Mouse (Mus musculus) lung, adult 2 months (tissue): ENCODE data around the gene Nmbr. TPM values are rescaled to one million over a fixed set of nuclear protein-coding genes. Genes with fewer than 3 reads are reported as not detected.

Experiments used
- DNase-seq: peaks from one replicate; pipeline ENCODE4 v3.0.0; 2022
- H3K4me1 ChIP-seq: fragments of 200-500 bp; 2 replicates; pipeline ENCODE4 v1.6.1; 2011; ENCODE audit warnings: low read length; ENCODE audit not compliant: control insufficient read depth, insufficient read depth
- H3K4me3 ChIP-seq: fragments of 200-500 bp; replicated peaks from 2 replicates; pipeline ENCODE3; 2011; ENCODE audit warnings: low read depth, mild to moderate bottlenecking, control low read depth, low read length; ENCODE audit errors: extremely low read depth
- CTCF ChIP-seq: fragments of 200-500 bp; IDR thresholded peaks from 2 replicates; pipeline ENCODE4 v1.5.1; 2011; ENCODE audit warnings: mild to moderate bottlenecking, low read length, control low read depth; ENCODE audit not compliant: insufficient read depth
- POLR2A ChIP-seq: fragments of 200-500 bp; IDR thresholded peaks from 2 replicates; pipeline ENCODE4 v1.6.1; 2011; ENCODE audit warnings: low read depth, mild to moderate bottlenecking, control low read depth, low read length, borderline replicate concordance; ENCODE audit errors: extremely low read depth
- WGBS: fragments of 180-500 bp; shearing (Covaris S2); methylation state at CpG from one replicate; pipeline ENCODE4 v1.1.7; 2018; 5-methylcytosine and 5-hydroxymethylcytosine counted together
- polyA plus RNA-seq: library from polyadenylated mRNA; depleted of rRNA; stranded (reverse); fragments of >200 nt; gene quantifications from 2 replicates; pipeline ENCODE4 v1.2.3, GENCODE M21; 2012; rRNA removed

The Nmbr gene
- polyA plus RNA-seq, result 0.27 TPM in 1 of 2 replicates, not detected in the other

DNA sequence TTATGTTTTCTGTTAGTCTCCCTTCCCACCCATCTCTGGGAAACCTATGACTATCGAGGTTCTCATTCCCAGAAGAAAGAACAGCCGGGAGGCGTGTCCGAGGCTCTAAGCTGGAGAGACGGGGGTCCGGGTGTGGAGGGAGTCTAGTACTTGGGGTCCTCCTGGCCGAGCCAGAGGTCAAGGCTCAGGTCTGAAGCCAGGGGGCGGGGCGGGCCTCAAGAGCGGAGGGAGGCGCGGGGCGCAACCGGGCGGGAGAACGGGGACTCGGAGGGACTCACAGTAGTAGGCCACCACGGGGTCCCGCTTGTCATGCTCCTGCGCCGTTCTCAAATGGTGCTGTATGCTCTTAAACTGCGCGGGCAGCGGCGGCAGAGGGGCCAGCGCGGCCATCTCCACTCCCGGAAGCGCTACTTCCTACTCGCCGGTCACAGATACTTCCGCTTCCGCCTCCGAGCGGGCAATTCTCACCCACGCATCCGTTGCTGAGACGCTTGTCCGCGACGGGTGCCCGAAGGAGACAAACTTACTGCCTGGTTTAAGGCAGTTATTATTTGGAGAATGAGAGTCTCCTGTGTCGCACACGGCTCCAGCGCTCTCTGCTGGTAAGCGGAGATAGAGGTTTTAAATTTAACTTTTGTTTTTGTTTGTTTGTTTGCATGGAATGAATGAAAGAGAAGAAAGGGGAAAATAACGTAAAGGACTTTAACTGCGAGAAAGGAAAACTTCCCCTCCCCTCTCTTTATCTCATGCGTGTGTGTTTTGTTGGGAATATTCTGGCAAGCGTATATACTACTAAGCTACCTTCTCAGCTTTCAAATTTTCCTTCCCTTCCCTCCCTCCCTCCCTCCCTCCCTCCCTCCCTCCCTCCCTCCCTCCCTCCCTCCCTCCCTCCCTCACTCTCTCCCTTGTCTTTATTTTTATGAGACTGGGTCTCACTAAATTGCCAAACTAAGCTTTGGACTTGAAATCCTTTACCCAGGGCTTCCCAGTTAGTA, at the start of gene Nmbr, which contains the start of gene Vta1:
Gene Nmbr (plus strand): TSS at position 520 of the 995 bp plus-strand sequence.
Gene Vta1 (minus strand): TSS at position 489 of the 995 bp plus-strand sequence.
- peak; percentile 95 for DNase-seq
- TF ChIP-seq POLR2A (peak; percentile 65; the same call in 1 of the 2 replicates), CTCF (peak; percentile 93)
- Histone ChIP-seq H3K4me1 (peaks cover 2% of the 10 kb centered on the region; the same call in 1 of the 2 replicates), H3K4me3 (peak within 1 kb of the TSS; percentile 88)
- WGBS, result under 1% methylated on average over 50 of the region's 50 CpGs

DNA sequence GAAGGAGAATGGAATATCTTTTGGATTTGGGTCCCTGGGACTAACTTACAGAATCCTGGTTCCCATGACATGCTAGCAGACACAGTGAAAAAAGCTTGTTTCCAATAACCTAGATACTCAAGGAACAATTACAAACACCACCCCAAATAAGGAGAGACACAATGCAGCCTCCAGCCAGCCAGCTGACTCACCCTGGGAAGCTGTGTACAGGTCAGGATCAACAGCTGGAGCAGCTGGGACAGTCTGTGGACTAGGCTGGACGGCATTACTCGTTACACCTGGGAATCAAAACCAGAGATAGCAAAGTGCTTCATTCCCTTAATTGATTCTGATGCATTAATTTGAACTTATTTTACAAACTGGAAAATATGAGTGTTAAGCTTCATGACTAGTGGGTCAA, 44.5 kb upstream of the Nmbr start:
- 76% methylated on average over 2 of the region's 2 CpGs for WGBS

DNA sequence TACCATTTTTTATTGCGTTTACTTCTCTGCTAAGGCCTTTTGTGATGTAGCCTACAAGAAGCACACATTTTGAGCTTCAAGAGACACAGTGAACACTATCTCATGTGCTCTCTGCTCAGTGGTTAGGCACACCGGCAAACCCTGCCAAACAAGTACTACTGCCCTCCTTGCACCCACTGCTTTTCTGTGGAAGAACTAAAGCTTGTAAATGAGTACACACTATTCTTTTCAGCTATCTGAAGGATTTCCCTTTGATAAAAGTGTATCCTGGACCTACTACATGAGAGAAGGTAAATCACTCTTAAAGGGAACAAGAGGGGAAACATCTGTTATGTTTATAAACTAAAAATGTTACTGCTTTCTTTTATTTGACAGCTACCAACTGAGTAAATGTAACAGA, 39.2 kb upstream of the Nmbr start:
- TF ChIP-seq CTCF (no peak), POLR2A (no peak)
- no peak for DNase-seq
- Histone ChIP-seq H3K4me1 (no peaks in the 10 kb centered on the region), H3K4me3 (no peak overlapping the region)
- WGBS, result 77% methylated on average over 2 of the region's 2 CpGs

More for the DNA sequence above, 44.5 kb upstream of the Nmbr start:
- no peaks in the 10 kb centered on the region for H3K4me1 ChIP-seq
- no peak for DNase-seq
- no peak for TF ChIP-seq CTCF
- no peak for TF ChIP-seq POLR2A
- H3K4me3 ChIP-seq, result no peak overlapping the region

DNA sequence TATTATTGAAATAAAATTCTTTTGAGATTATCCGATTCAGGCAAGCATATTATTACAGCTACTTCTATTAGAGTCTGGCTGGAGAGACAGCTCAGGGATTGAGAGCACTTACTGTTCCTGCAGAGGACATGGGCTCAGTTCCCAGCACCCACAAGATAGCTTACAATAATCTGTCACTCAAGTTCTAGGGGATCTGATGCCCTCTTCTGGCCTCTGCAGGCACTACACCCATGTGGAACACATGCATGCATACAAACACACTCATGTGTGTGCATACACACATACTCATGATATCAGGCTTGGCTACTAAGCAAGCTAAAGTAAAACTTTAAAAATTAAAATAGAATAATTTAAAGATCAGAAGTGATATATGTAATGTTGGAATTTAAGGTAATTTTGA, 19.7 kb upstream of the Nmbr start:
- DNase-seq, result no peak
- 94% methylated on average over 1 of the region's 1 CpGs for WGBS
- no peak for TF ChIP-seq POLR2A
- Histone ChIP-seq H3K4me3 (no peak overlapping the region), H3K4me1 (peaks cover 2% of the 10 kb centered on the region; the same call in 1 of the 2 replicates)

DNA sequence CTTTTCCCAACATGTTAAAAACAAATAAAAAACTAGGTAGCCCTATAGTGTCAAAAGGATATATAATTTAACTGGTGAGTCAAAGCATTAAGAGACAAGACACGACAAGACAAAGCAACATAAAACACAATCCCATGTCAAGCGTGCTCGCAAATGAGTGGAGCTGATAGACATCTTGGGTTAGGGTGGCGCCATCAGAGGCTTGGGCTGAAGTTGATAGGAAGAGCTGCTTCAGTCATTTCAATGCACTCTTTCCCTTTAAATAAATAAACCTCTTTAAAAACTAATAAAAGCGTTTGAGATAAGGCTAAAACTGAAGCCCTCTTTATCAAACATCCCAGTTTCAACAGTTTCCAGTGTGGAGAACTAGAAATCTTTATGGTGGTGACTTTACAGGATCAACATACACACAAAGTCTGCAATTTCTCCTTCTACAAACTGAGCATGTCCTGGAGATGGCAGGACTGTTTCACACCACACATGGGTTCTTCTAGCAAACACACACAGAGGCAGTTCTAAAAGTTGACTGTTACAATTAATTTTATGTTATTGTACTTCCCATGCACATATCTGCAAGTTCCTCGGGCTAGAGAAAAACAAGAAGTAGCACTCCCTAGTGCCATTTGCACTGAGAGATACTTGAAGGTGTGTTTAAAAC, 16.5 kb upstream of the Nmbr start:
- no peak for TF ChIP-seq CTCF
- TF ChIP-seq POLR2A, result no peak
- Histone ChIP-seq H3K4me1 (peaks cover 4% of the 10 kb centered on the region), H3K4me3 (no peak overlapping the region)
- 68% methylated on average over 6 of the region's 6 CpGs for WGBS
- DNase-seq, result no peak

DNA sequence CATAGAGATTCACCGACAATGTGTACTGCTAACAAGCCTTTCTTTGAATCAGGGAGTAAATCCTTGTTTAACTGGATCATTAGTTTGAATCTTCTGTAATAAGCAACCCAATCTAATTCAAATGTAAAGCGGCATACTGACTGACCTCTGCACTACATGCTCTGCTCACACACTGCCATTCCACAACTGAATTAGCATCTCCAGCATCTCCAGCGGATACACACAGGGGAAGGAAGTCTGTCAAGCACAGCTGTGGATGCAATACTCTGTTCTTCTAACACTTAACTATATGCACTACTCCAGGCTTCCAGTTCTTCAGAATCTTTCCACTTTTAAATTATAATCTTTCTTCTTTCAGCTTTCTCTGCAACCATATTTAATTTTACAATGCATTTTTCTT, 15.0 kb upstream of the Nmbr start:
- DNase-seq, result no peak
- TF ChIP-seq POLR2A (no peak), CTCF (no peak)
- Histone ChIP-seq H3K4me3 (no peak overlapping the region), H3K4me1 (peaks cover 4% of the 10 kb centered on the region)
- WGBS, result 80% methylated on average over 3 of the region's 3 CpGs

DNA sequence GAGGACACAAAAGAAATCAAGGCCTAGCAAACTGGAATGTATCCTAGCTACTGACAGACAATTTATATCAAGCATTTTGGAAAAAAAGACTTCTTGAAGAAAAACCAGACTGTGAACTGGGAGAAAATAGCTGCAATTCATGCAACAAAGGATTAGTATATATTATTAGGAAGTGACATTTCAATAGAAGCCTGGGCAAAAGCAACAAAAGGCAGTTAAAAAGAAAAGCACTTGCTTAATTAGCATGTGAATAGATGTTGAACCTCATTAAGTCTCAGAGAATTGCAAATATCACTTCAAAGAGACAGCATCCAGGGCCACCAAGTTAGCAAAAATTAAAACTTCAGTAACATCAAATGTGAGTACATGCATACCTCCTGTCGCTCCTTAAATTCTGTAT, 2.2 kb upstream of the Nmbr start:
- TF ChIP-seq CTCF (no peak), POLR2A (no peak)
- Histone ChIP-seq H3K4me1 (peaks cover 2% of the 10 kb centered on the region; the same call in 1 of the 2 replicates), H3K4me3 (no peak overlapping the region)
- DNase-seq, result no peak
- WGBS, result 87% methylated on average over 1 of the region's 1 CpGs

DNA sequence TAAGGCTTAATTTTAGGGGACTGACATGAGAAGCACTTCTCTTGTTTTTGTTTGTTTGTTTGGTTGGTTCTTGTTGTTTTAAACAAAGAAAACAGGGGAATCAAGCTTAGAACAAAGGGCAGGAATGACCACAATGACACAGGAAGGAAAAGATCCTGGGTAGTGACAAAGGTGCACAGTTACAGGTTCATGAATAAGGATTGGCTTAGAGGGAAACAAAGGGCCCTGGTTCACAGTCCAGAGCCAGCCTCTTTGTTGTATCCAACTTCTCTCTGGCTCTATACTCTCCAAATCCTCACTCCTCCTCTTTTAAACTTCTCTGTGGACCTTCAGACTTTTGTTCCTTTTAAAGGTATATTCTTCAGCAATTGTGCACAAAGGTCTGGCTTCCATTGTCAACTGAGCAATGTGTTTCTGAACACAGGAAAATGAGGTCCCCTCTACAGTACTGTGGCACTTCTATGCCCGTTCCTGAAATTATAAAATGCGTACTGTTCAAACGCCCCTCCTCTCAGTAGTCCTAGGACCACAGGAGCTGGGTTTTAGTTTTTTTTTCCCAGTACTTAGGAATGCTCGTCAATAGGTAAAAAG, 1.5 kb upstream of the Nmbr start:
- no peak for DNase-seq
- H3K4me3 ChIP-seq, result no peak overlapping the region
- TF ChIP-seq CTCF, result no peak
- TF ChIP-seq POLR2A, result no peak
- 57% methylated on average over 4 of the region's 4 CpGs for WGBS
- peaks cover 2% of the 10 kb centered on the region; the same call in 1 of the 2 replicates for H3K4me1 ChIP-seq

DNA sequence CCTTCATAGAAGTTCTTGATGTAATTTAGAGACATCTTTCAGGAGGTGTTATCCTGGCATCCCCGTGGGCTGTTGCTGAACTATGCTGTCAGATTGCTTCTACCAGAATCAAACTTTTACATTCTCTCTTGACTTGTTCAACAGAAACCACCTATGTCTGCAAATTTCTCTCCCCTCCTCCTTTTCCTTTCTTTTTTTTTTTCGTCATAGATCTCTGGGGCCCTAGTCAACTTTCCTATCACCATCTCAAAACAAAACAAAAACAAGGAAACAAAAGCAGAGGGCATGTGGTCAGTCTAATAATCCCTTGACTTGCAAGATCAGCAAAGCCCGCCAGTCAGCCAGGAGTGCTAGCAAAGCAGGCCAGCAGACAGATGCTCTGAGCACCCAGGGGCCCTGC, 12.7 kb downstream of the Nmbr start, which contains the start of gene Gje1:
Gene Gje1 (minus strand): TSS at position 101 of the 400 bp plus-strand sequence.
- DNase-seq, result no peak
- 53% methylated on average over 3 of the region's 3 CpGs for WGBS
- TF ChIP-seq POLR2A (no peak), CTCF (no peak)
- Histone ChIP-seq H3K4me1 (no peaks in the 10 kb centered on the region), H3K4me3 (no peak within 1 kb of the TSS)

DNA sequence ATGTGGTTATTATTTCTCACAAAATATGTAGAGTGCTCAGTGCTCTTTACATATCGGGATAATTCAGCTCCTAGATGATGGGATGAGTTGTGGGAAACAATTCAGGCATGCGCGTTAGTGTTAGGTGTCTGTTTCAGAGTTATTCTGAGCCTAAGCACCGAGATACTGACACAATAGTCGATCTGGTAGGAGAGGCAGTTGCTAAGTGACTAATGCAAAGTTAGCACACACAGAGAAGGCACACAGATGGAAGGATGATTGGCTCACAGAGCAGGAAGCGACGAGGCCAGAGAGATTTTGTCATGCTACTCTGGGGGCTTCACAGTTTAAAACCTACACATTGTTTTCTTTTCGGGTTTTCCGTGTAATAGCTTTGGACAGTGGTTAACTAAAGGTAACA, 20.3 kb downstream of the Nmbr start:
- H3K4me1 ChIP-seq, result no peaks in the 10 kb centered on the region
- WGBS, result 66% methylated on average over 9 of the region's 9 CpGs
- TF ChIP-seq POLR2A (no peak), CTCF (no peak)
- no peak overlapping the region for H3K4me3 ChIP-seq
- no peak for DNase-seq
